Mouse (Mus musculus) left cerebral cortex, postnatal 36 days (tissue): ENCODE measurements around the gene Tmem205. TPM values are rescaled to one million over a fixed set of nuclear protein-coding genes. Genes with fewer than 3 reads are reported as not detected.

ENCODE experiments used
- DNase-seq, 2 experiments: peaks; one replicate each; pipeline ENCODE4 v3.0.0; 2021 to 2022; ENCODE audit warnings: low spot score in 2 of 2, mixed read lengths in 1 of 2
- intact Hi-C: fragments of 180-260 bp; cut with DNase I; formaldehyde crosslinking; loops from one replicate; pipeline ENCODE4 v1.15.1; 2025
- total RNA-seq, 2 experiments: library from RNA; stranded (reverse); gene quantifications; 2 replicates each; pipeline ENCODE4 v1.2.3; 2021

The Tmem205 gene
- total RNA-seq, 2 experiments from 2014 or later = 32.8 to 38.5 TPM

DNA sequence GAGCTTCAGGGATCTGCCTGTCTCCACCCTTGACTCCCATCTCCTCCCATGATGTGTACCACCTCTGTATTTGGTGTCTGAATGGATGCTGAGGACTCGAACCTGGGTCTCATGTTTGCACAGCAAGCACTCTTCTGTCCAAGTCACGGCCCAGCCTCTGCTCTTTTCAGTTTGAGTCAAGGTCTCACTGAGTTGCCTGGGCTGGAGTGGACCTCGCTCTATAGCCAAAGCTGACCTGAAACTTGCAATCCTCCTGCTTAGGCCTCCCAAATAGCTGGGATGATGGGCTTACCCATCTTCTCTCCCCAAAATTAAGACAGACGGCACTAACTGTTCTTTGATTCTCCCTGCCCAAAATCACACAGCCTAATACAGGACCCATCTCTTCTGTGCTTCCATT is 4.3 kb downstream of the Tmem205 start:
- intact Hi-C loops = no loop called here
- no peak for DNase-seq

DNA sequence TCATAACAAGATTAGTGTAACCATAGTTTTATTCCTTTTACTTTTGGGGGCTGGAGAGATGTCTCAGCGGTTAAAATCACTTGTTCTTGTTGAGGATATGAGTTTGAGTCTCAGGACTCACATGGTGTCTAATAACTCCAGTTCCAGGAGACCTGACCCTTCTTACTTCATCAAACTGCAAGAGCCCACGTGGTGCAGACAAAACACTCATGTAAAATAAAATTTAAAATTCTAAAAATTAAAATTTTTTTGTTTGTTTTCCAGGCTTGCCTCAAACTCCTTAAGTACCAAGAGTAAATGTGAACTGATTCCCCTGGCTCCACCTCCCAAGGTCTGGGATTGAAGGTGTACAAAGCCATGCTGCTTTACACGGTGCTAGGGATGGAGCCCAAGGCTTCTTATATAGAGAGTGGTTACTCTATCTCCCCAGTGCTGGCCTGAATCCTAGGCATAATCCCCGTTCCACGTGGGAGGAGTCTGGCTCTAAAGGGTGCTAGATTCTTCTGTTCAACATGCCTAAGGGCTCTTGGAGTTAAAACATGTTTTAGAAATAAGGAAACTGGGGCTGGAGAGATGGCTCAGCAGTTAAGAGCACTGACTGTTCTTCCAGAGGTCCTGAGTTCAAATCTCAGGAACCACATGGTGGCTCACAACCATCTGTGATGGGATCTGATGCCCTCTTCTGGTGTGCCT is 8.5 kb downstream of the Tmem205 start:
- DNase-seq = peak; percentile 19 to 49
- intact Hi-C loops = no loop called here

GRCm38 (mm10) chr9:21918035-21918592 is 9.2 kb downstream of the Tmem205 start, which contains the start of gene Rab3d:
Gene Rab3d (minus strand): TSS chr9:21918192.
- intact Hi-C loops = no loop called here
- peak; percentile 88 to 89 for DNase-seq

DNA sequence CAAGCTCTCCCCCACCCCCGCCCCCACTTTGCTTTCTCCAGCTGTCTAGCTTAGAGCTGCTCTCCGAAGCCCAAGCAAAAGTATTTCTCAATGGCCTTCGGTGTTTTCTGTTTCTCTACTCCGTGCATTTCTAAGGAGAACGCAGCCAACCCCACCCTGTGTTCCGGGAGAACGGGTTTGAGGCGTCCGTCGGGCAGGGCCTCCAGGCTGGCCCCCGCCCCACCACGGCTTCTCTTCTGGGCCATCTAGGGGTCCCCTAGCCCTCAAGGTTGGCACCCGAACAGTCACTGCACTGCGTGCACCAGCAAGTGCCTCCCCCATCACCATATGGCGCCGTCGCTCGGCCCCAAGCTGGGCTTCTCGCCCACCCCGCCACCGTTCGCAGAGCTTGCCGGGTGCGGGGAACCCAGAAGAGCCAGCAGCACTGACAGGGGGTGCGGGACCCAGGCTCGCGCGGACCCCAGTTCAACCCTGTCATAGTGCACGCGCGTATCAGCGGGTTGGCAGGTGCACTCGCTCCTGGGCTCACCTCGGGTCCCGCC is 9.8 kb downstream of the Tmem205 start:
- DNase-seq = peak; percentile 85 to 90
- intact Hi-C loops = no loop called here

GRCm38 (mm10) chr9:21916851-21917492 is 10.4 kb downstream of the Tmem205 start:
- intact Hi-C loops = no loop called here

DNA sequence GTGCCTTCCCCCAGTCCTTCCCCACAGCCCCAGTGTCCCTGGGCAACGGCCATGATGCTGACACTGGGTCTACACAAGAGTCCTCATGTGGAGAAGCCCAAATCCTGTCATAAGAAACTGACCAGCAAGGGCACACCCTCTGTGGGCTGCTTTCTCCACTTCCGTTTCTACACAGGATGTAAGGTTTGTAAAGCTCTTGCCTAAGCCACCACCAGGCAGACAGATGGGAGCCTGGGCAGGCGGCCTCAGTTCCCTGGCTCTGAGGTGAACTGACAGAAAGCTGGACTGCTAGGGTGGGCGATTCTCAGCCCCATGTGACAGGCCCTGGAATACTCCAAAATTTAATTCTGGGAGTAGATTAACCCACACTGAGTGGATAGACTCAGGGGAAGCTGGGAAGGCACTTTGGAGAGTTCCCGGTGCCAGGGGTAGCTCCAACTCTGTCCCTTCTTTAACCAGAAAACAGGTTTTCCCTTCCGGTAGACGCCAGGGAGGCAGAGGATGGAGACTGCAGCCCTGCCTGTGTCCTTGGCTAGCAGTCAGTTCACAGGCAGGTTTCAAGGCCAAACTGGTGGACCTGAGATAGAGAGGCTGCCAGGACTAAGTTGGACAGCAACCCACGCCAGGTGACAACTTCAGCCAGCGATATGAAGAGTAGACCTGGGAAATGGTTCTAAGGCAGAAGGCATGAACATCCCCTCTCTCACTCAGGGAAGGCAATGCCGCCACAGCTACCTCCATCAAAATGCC is 17.7 kb downstream of the Tmem205 start:
- intact Hi-C loops = no loop called here
- no peak for DNase-seq

More at GRCm38 (mm10) chr9:21916851-21917492, 10.4 kb downstream of the Tmem205 start:
- peak; percentile 14 to 18 for DNase-seq

DNA sequence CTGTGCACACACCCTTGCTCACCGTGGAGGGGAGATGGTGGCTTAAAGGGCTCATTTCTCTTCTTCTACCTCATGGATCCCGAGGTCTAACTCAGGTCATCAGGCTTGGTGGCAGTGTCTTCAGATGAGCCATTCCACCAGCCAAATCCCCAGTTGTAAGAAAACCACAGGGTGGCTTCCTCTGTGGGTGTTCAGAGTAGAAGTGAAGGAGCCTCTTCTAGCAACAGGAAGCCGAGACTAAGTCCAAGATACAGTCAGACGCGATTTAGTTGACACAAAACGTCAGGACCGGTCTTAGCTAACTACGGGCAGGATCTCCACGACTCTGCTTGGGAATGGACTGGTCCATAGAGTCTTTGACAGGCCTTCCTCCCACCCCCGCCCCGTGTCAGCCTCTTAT is 19.1 kb downstream of the Tmem205 start:
- no peak for DNase-seq
- intact Hi-C loops = no loop called here

DNA sequence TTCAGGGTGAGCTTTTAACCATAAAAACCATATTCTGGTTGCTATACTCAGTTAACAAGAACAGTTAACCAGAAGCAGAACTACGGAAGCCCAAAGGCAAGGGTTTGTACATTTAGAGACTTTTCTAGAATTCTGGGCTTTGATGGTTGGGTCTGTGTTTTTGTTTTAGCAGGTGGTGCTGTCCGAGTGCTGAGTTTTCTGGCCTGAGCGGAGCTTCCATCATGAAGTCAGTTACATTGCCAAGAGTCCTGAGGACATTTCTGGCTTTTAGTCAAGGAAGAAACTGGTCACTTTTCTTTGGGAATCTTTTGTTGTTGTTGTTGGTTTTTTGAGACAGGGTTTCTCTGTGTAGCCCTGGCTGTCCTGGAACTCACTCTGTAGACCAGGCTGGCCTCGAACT is 23.3 kb downstream of the Tmem205 start:
- no peak for DNase-seq
- intact Hi-C loops = no loop called here

GRCm38 (mm10) chr9:21901223-21901820 is 26.0 kb downstream of the Tmem205 start:
- intact Hi-C loops = no loop called here
- DNase-seq = peak; percentile 55 to 58

DNA sequence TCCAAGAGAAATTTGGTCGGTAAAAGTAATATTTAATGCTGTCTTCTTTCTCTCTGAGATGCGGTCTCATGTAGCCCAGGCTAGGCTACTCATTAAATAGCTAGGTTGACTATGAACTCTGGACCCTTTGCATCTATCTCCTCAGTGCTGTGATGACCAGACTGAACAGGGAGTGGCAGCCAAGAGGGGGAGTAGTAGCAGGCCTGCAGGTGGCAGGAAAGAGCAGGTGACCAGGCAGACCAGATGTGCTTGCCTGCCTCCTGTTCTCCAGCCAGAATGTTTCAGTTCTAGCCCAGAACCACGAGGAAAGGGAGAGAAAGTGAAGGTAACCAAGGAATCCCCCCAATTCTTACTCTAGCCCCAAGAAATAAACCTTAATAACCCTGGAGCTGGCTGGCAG is 38.1 kb downstream of the Tmem205 start:
- intact Hi-C loops = no loop called here

DNA sequence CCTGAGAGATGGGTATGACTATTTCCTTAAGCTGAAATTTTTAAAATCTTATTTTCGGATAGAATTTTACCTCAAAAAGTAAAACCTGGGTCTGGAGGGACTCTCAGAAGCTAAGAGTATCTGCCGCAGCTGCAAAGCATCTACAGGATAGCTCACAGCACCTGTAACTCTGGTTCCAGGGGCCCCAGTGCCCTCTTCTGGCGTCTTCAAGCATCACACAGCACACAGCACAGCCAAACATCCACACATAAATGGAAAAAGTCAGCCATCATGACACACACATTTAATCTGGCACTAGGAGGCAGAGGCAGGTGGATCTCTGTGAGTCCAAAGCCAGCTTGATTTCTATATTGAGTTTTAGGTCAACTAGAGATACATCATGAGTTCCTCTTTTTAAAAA is 50.8 kb downstream of the Tmem205 start:
- DNase-seq = no peak
- intact Hi-C loops = loop anchor here (10.0 kb wide), 1 partner anchor 182 kb away; no protein-coding TSS in a partner anchor

More for the DNA sequence above, 38.1 kb downstream of the Tmem205 start:
- DNase-seq = no peak

DNA sequence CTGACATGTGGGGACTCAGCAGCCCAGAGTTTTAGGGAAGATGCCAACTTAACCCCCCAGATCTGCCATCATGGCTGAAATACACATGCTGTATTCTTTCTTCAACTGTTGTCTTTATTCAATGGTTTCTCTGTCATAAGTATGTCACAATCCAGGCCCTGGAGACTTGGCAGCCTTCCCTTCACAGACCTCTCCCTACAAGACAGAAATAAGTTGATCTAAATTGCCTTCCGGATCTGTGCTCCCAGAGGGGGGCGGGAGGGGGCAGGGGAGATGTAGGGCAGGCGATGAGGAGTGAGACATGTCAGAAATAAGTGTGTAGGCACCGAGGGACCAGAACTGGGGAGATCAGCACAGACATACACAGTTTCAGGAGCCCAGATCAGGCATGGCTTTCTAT is 55.2 kb downstream of the Tmem205 start:
- DNase-seq = no peak
- intact Hi-C loops = loop anchor here (5.0 to 10.0 kb wide), 2 partner anchors 177 to 270 kb away; no protein-coding TSS in a partner anchor

Other genes starting within 250 kb of the Tmem205 start
- gene Ldlr, start 204.1 kb downstream of the Tmem205 start, total RNA-seq = 10 to 100 TPM; 16.1 to 21.0 TPM
- 1 to 10 TPM; 1.5 TPM for gene Spc24, start 167.3 kb downstream of the Tmem205 start, total RNA-seq
- gene Kank2, start 128.8 kb downstream of the Tmem205 start, total RNA-seq = 1 to 10 TPM; 6.5 to 8.4 TPM
- gene Angptl8, start 92.0 kb downstream of the Tmem205 start, total RNA-seq = not detected
- gene Dock6, start 74.9 kb downstream of the Tmem205 start, total RNA-seq = 10 to 100 TPM; 11.4 to 18.8 TPM
- gene Rab3d, start 9.4 kb downstream of the Tmem205 start, total RNA-seq = 10 to 100 TPM; 13.5 to 16.1 TPM
- gene Ccdc159, start 85 bp downstream of the Tmem205 start, total RNA-seq = 10 to 100 TPM; 13.0 to 20.1 TPM
- 100 to 1,000 TPM; 193 to 201 TPM for gene Plppr2, start 9.5 kb upstream of the Tmem205 start, total RNA-seq
- gene Swsap1, start 28.2 kb upstream of the Tmem205 start, total RNA-seq = 10 to 100 TPM; 14.8 to 15.2 TPM
- 10 to 100 TPM in 1 of 2 experiments, 1 to 10 TPM in 1; 7.7 to 11.6 TPM for gene Epor, start 36.0 kb upstream of the Tmem205 start, total RNA-seq
- gene Rgl3, start 61.9 kb upstream of the Tmem205 start, total RNA-seq = 1 to 10 TPM; 1.7 to 2.5 TPM
- 10 to 100 TPM in 1 of 2 experiments, 1 to 10 TPM in 1; 6.8 to 10.0 TPM for gene Ccdc151, start 75.1 kb upstream of the Tmem205 start, total RNA-seq
- gene Prkcsh, start 75.2 kb upstream of the Tmem205 start, total RNA-seq = 10 to 100 TPM; 92.6 to 98.6 TPM
- gene Elavl3, start 124.5 kb upstream of the Tmem205 start, total RNA-seq = 100 to 1,000 TPM; 155 to 158 TPM
- gene Gm49318, start 143.7 kb upstream of the Tmem205 start, total RNA-seq = 1 to 10 TPM; 3.0 to 5.5 TPM
- gene Zfp653, start 143.8 kb upstream of the Tmem205 start, total RNA-seq = 10 to 100 TPM; 18.7 to 22.8 TPM
- 10 to 100 TPM; 42.3 to 48.2 TPM for gene Ecsit, start 157.9 kb upstream of the Tmem205 start, total RNA-seq
- gene Cnn1, start 171.7 kb upstream of the Tmem205 start, total RNA-seq = under 1 TPM; 0.44 to 0.93 TPM
- gene Elof1, start 189.6 kb upstream of the Tmem205 start, total RNA-seq = 10 to 100 TPM; 58.8 to 75.1 TPM
- under 1 TPM in 1 of 2 experiments, not detected in 1; 0.62 TPM for gene Acp5, start 208.2 kb upstream of the Tmem205 start, total RNA-seq
- 10 to 100 TPM; 45.7 to 46.6 TPM for gene Pigyl, start 229.3 kb upstream of the Tmem205 start, total RNA-seq